Mouse (Mus musculus) megakaryocyte, embryonic 14.5 days (primary cell): Measurements from ENCODE around the gene Ptprm. TPM values are rescaled to one million over a fixed set of nuclear protein-coding genes. Genes with fewer than 3 reads are reported as not detected.

Source experiments
- H3K27me3 ChIP-seq: replicated peaks from 2 replicates; pipeline ENCODE3; 2012; ENCODE audit warnings: inconsistent platforms
- H3K36me3 ChIP-seq: replicated peaks from 2 replicates; pipeline ENCODE3; 2012; ENCODE audit warnings: low read length, inconsistent platforms, mixed read lengths
- H3K4me1 ChIP-seq: 2 replicates; pipeline ENCODE4 v1.6.1; 2012; ENCODE audit warnings: inconsistent platforms
- H3K4me3 ChIP-seq: replicated peaks from 2 replicates; pipeline ENCODE3; 2012; ENCODE audit warnings: moderate library complexity, mild to moderate bottlenecking, inconsistent platforms
- H3K9me3 ChIP-seq: 2 replicates; pipeline ENCODE4 v1.6.1; 2012; ENCODE audit warnings: inconsistent platforms
- FLI1 ChIP-seq: IDR thresholded peaks from 2 replicates; pipeline ENCODE4 v1.6.1; 2012; ENCODE audit warnings: low read length, inconsistent platforms, mixed read lengths
- GATA1 ChIP-seq: IDR thresholded peaks from 3 replicates; pipeline ENCODE4 v1.6.1; 2012; ENCODE audit warnings: mixed read lengths, low read length, inconsistent platforms, borderline replicate concordance
- polyA plus RNA-seq: library from polyadenylated mRNA; stranded (reverse); fragments of >175 nt; gene quantifications from 2 replicates; pipeline ENCODE4 v1.2.3, GENCODE M21; 2012; ENCODE audit warnings: low replicate concordance; ENCODE audit not compliant: insufficient read depth

Gene Ptprm
- polyA plus RNA-seq, 1 experiment = not detected

DNA sequence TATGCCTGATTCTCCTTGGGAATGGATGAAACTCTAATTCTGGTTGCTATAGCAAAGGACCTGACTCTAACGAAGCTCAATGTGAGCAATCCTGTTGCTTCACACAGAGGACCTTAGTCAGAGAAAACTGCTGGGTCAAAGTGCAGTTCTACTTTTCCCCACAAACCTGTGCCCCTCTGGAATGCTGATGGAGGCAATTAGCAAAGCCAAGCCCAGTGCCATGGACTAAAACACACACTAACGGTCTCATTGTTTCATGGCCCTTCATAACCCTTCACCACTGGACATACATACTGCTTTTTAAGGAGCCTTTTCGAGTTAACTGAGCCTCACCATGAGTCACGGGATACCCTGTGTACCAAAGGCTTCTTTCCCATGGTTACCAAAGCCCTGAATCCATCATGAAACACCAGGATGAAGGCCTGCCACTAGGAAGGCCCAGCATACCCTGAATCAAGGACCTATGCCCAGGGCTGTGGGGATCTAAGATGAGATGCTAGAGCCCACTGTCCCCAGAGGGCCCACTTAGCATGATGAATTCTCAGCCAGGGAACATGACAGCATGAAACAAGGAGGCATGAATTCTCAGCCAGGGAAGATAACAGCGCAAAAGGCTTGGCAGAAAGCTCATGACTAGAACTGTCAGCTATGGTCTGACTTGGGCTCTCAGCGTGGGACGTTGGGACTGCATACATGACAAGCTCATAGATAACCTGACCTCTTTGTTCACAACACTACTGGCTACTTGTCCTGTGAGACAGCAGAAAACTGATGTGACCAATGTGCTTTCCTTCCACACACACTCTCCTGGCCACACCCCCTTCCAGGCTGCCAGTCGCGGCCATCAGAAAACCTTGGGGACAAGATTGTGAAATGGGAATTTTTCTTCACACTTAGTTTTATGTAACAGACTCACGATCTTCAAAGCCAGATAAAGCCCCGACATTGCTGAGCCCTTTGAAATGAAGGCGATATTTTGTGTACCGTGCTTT is 57.4 kb downstream of the Ptprm start:
- peaks cover 36% of the 10 kb centered on the region for H3K9me3 ChIP-seq
- TF ChIP-seq FLI1 (no peak), GATA1 (no peak)
- H3K4me3 ChIP-seq = no peak overlapping the region
- H3K4me1 ChIP-seq = no peaks in the 10 kb centered on the region
- no peaks in the 10 kb centered on the region for H3K27me3 ChIP-seq
- H3K36me3 ChIP-seq = no peaks in the 10 kb centered on the region

DNA sequence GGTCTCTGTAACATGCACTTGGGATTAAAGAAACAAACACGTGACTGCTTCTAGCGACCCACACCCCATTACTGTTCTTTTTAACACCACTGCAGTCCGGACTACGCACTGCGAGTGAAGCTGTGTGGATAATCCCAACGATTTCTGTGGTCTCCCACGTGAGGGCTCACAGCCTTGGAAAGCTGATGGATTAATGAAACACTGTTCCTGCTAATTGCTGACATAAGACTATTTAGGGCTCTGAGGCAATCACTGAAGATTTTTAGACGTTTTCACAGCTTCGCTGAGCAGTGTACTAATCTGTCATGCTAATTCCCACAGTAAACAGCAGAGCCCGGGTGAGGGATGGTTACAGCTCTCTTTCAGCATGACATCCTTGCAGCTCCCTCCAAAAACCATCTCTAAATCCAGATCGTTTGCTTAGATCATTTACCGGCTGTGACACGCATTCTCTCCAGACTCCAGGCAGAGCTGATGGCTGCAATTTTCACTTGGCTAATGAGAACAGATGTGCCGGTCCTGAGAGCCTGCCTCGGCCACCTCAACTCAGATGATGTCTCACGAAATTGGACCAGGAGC is 63.5 kb downstream of the Ptprm start:
- Histone ChIP-seq H3K9me3 (peaks cover 15% of the 10 kb centered on the region; the same call in 1 of the 2 replicates), H3K4me3 (no peak overlapping the region), H3K36me3 (no peaks in the 10 kb centered on the region), H3K4me1 (no peaks in the 10 kb centered on the region), H3K27me3 (no peaks in the 10 kb centered on the region)
- TF ChIP-seq GATA1 = no peak
- TF ChIP-seq FLI1 = no peak

DNA sequence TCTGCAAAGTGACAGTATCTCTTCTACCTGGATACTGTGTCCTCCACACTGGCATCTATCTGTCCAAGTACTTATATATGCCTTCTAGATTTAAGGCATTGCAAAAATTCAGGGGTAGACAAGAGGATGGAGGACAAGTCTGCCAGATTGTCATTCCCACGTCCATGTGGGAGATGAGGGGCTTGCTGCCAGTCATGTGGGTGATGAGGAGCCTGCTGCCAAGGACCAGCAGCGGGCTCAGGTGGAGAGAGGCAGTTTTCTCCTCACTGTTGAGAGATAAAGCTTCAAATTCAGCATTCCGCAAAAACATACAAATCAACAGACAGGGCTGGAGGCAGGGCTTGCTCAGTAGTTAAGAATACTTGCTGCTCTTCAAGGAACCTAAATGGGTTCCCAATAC is 66.8 kb downstream of the Ptprm start:
- Histone ChIP-seq H3K9me3 (peaks cover 20% of the 10 kb centered on the region), H3K4me1 (no peaks in the 10 kb centered on the region), H3K4me3 (no peak overlapping the region), H3K36me3 (no peaks in the 10 kb centered on the region), H3K27me3 (no peaks in the 10 kb centered on the region)
- no peak for TF ChIP-seq FLI1
- TF ChIP-seq GATA1 = no peak

DNA sequence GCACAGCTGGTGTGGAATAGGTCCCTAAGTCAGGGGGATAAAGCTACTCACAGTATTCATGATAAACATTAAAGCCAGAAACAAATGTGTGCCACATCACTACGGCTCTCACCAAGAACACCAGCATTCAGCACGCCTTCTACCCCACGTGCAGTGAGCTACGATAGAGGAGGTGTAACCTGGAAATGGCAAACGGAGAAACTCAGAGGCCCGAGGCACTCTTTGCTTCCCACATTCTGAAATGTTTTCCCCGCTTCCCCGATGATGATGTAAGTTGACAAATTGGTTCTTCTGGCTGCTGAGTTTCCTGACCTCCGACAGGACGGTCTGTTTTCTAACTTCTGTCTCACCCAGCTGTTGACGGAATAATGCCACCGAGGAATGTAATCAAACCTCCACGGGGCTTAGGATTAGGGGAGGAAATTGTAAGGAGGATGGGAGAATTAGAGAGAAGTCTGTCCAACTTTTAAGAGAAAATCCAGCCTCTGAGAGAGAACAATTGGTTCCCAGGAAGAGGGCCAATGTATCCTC is 72.6 kb downstream of the Ptprm start:
- TF ChIP-seq GATA1 (no peak), FLI1 (no peak)
- Histone ChIP-seq H3K4me1 (no peaks in the 10 kb centered on the region), H3K36me3 (no peaks in the 10 kb centered on the region), H3K27me3 (no peaks in the 10 kb centered on the region), H3K4me3 (no peak overlapping the region), H3K9me3 (peaks cover 13% of the 10 kb centered on the region)

DNA sequence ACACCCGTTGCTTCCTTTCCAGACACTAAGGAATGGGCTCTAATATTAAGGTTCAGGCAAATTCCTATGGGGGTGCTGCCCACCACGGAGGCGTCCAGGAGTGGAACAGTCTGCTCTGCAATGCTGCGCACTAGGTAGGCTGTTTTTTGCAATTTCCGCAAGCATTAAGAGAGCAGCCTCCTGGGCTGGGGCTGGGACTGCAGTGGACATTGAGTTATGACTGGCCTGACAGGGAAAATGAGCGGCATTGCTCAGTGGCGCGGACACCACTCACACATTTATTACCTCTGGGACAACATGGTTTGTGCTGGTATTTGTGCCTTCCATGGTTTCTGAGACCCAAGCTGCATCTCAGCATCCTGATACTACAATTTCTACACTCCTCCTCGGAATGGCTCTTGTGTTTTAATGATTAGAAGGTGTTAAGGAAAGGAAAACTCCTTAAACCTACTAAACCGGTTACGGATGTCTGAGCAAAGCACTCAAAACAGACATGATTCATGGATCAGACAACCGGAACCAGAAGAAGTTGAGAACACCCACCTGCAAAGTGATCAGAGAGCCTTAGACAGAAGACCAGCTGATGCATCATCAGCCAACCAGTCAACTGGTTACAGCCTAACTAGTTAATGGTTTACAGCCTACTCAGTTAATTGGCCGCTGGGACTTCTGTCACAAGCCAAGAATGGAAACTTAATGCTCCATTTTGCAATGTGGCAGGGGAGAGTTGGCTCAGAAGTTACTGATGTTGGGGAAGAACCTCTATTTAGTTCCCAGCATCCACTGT is 76.9 kb downstream of the Ptprm start:
- Histone ChIP-seq H3K27me3 (no peaks in the 10 kb centered on the region), H3K9me3 (peaks cover 33% of the 10 kb centered on the region)
- no peak for TF ChIP-seq FLI1
- no peak for TF ChIP-seq GATA1

GRCm38 (mm10) chr17:67274531-67275094 is 79.6 kb downstream of the Ptprm start:
- no peaks in the 10 kb centered on the region for H3K4me1 ChIP-seq
- no peaks in the 10 kb centered on the region for H3K27me3 ChIP-seq
- no peak overlapping the region for H3K4me3 ChIP-seq
- TF ChIP-seq GATA1 (no peak), FLI1 (no peak)
- H3K9me3 ChIP-seq = peaks cover 30% of the 10 kb centered on the region
- H3K36me3 ChIP-seq = no peaks in the 10 kb centered on the region

More for the DNA sequence above, 76.9 kb downstream of the Ptprm start:
- Histone ChIP-seq H3K36me3 (no peaks in the 10 kb centered on the region), H3K4me1 (no peaks in the 10 kb centered on the region), H3K4me3 (no peak overlapping the region)

DNA sequence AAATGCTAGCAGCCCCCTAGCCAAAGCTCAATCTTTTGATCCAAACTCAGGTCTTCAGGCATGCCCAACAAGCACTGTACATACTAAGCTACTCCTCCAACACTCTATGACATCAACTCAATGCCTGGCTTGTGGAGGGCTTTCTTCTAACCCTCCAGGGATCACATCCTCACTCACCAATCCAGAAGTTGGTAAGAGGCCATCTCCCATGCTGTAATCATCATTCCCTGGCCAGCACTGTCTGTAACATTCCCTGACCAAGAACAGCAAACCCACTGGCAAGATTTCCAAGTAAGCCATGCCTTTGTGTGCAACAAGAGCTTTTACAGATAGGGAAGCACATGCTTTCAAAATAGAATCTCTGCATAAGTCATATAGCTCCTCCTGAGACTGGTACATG is 81.3 kb downstream of the Ptprm start:
- peaks cover 35% of the 10 kb centered on the region for H3K9me3 ChIP-seq
- H3K36me3 ChIP-seq = no peaks in the 10 kb centered on the region
- H3K4me3 ChIP-seq = no peak overlapping the region
- no peak for TF ChIP-seq FLI1
- no peak for TF ChIP-seq GATA1
- H3K4me1 ChIP-seq = no peaks in the 10 kb centered on the region
- no peaks in the 10 kb centered on the region for H3K27me3 ChIP-seq

- TF ChIP-seq GATA1 = no peak
- no peak for TF ChIP-seq FLI1
- no peak overlapping the region for H3K4me3 ChIP-seq
- H3K27me3 ChIP-seq = no peaks in the 10 kb centered on the region
- H3K36me3 ChIP-seq = no peaks in the 10 kb centered on the region
- H3K9me3 ChIP-seq = peaks cover 31% of the 10 kb centered on the region
- H3K4me1 ChIP-seq = no peaks in the 10 kb centered on the region
These were observed 85.7 kb downstream of the Ptprm start for GRCm38 (mm10) chr17:67268475-67269080.

DNA sequence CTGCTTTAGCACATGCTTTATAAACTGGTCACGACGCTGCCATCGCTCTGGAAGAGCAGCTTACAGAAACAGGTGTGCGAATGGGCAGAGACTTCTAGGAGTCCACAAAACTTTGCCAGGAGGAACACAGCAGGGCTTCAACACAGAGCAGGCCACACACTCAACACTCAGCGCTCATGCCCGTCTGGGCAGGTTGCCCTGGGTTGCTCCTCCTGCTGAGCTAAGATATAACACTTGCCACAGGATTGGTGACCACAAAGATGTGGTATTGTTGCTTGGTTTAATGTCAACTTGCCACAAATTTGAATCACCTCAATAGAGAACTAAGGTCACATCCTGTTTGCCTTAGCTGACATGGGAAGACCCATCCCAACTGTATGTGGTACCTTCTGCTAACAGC is 88.0 kb downstream of the Ptprm start:
- Histone ChIP-seq H3K4me3 (no peak overlapping the region), H3K36me3 (no peaks in the 10 kb centered on the region), H3K9me3 (peaks cover 26% of the 10 kb centered on the region), H3K27me3 (no peaks in the 10 kb centered on the region), H3K4me1 (no peaks in the 10 kb centered on the region)
- TF ChIP-seq GATA1 (no peak), FLI1 (no peak)
